Mouse (Mus musculus) kidney, embryonic 15.5 days (tissue): ENCODE measurements around the gene Tarsl2. TPM values are rescaled to one million over a fixed set of nuclear protein-coding genes. Genes with fewer than 3 reads are reported as not detected.

Experiments used
- ATAC-seq: fragments of 200-750 bp; cut with Nextera tagmentation; replicated peaks from 2 replicates; pipeline ENCODE4 v1.8.0; 2017; ENCODE audit warnings: moderate TSS enrichment; ENCODE audit not compliant: low FRiP score
- H3K27ac ChIP-seq: fragments of 300-500 bp; sonication (generic); 2 replicates; pipeline ENCODE4 v1.5.1; 2015; ENCODE audit warnings: mild to moderate bottlenecking, inconsistent platforms
- H3K27me3 ChIP-seq: fragments of 300-500 bp; sonication (generic); 2 replicates; pipeline ENCODE4 v1.6.1; 2015; ENCODE audit warnings: inconsistent platforms
- H3K36me3 ChIP-seq: fragments of 300-500 bp; sonication (generic); 2 replicates; pipeline ENCODE4 v1.6.1; 2015; ENCODE audit warnings: inconsistent platforms
- H3K4me1 ChIP-seq: fragments of 300-500 bp; sonication (generic); 2 replicates; pipeline ENCODE4 v1.6.1; 2015; ENCODE audit warnings: inconsistent platforms
- H3K4me2 ChIP-seq: fragments of 300-500 bp; sonication (generic); 2 replicates; pipeline ENCODE4 v1.6.1; 2015; ENCODE audit warnings: moderate library complexity, mild to moderate bottlenecking, inconsistent platforms
- H3K4me3 ChIP-seq: fragments of 300-500 bp; sonication (generic); replicated peaks from 2 replicates; pipeline ENCODE4 v1.5.1; 2015; ENCODE audit warnings: mild to moderate bottlenecking, inconsistent platforms
- H3K9ac ChIP-seq: fragments of 300-500 bp; sonication (generic); 2 replicates; pipeline ENCODE4 v1.6.1; 2015; ENCODE audit warnings: mild to moderate bottlenecking, inconsistent platforms
- H3K9me3 ChIP-seq: fragments of 300-500 bp; sonication (generic); replicated peaks from 2 replicates; pipeline ENCODE4 v1.6.1; 2016; ENCODE audit warnings: inconsistent platforms
- WGBS: fragments of 180-500 bp; shearing (Covaris S2); methylation state at CpG from one replicate; pipeline ENCODE4 v1.1.7; 2015; ENCODE audit warnings: mixed read lengths; 5-methylcytosine and 5-hydroxymethylcytosine counted together
- polyA plus RNA-seq: library from polyadenylated mRNA; unstranded; fragments of >200 nt; fragmentation: Nextera tagmentation; extraction: Ambion mirVana; gene quantifications from 2 replicates; pipeline ENCODE4 v1.2.1, GENCODE M21; 2015

The Tarsl2 gene
- polyA plus RNA-seq, 1 experiment from 2014 or later, result 11.1 TPM

GRCm38 (mm10) chr7:65663886-65664285 is 19.2 kb downstream of the Tarsl2 start:
- Histone ChIP-seq H3K27ac (peak overlapping the region; percentile 54), H3K4me3 (no peak overlapping the region), H3K9me3 (no peaks in the 10 kb centered on the region), H3K9ac (no peak overlapping the region), H3K4me2 (peak overlapping the region; percentile 30), H3K27me3 (no peaks in the 10 kb centered on the region), H3K4me1 (peaks cover 11% of the 10 kb centered on the region; the same call in 1 of the 2 replicates), H3K36me3 (peaks cover 23% of the 10 kb centered on the region)
- ATAC-seq, result peak; percentile 64; the same call in 1 of the 2 replicates
- WGBS, result 60% methylated on average over 14 of the region's 14 CpGs

GRCm38 (mm10) chr7:65667491-65667890 is 22.8 kb downstream of the Tarsl2 start:
- Histone ChIP-seq H3K27me3 (no peaks in the 10 kb centered on the region), H3K9me3 (no peaks in the 10 kb centered on the region), H3K27ac (no peak overlapping the region), H3K4me1 (peaks cover 11% of the 10 kb centered on the region; the same call in 1 of the 2 replicates), H3K4me2 (no peak overlapping the region), H3K9ac (no peak overlapping the region), H3K4me3 (no peak overlapping the region), H3K36me3 (peaks cover 17% of the 10 kb centered on the region; the same call in 1 of the 2 replicates)
- ATAC-seq, result no peak
- 91% methylated on average over 6 of the region's 6 CpGs for WGBS

- no peak overlapping the region for H3K27ac ChIP-seq
- ATAC-seq, result no peak
- no peak overlapping the region for H3K9ac ChIP-seq
- peaks cover 16% of the 10 kb centered on the region for H3K36me3 ChIP-seq
- no peaks in the 10 kb centered on the region for H3K9me3 ChIP-seq
- H3K4me3 ChIP-seq, result no peak overlapping the region
- H3K4me1 ChIP-seq, result peaks cover 5% of the 10 kb centered on the region; the same call in 1 of the 2 replicates
- no peaks in the 10 kb centered on the region for H3K27me3 ChIP-seq
- no peak overlapping the region for H3K4me2 ChIP-seq
- WGBS, result 47% methylated on average over 10 of the region's 10 CpGs
Measured at GRCm38 (mm10) chr7:65678050-65678449, 33.4 kb downstream of the Tarsl2 start.

GRCm38 (mm10) chr7:65678900-65679595 is 34.4 kb downstream of the Tarsl2 start:
- H3K27ac ChIP-seq, result no peak overlapping the region
- 65% methylated on average over 7 of the region's 7 CpGs for whole genome bisulfite sequencing
- H3K27me3 ChIP-seq, result no peaks in the 10 kb centered on the region
- H3K4me3 ChIP-seq, result no peak overlapping the region
- peaks cover 5% of the 10 kb centered on the region; the same call in 1 of the 2 replicates for H3K4me1 ChIP-seq
- H3K9me3 ChIP-seq, result no peaks in the 10 kb centered on the region
- H3K36me3 ChIP-seq, result peaks cover 16% of the 10 kb centered on the region
- H3K9ac ChIP-seq, result no peak overlapping the region
- no peak overlapping the region for H3K4me2 ChIP-seq
- ATAC-seq, result no peak

- Histone ChIP-seq H3K36me3 (peaks cover 9% of the 10 kb centered on the region), H3K9me3 (no peaks in the 10 kb centered on the region), H3K4me3 (no peak overlapping the region), H3K27ac (no peak overlapping the region), H3K27me3 (no peaks in the 10 kb centered on the region), H3K4me2 (no peak overlapping the region), H3K4me1 (peaks cover 5% of the 10 kb centered on the region; the same call in 1 of the 2 replicates), H3K9ac (no peak overlapping the region)
- ATAC-seq, result no peak
- WGBS, result 66% methylated on average over 5 of the region's 5 CpGs
Measured at GRCm38 (mm10) chr7:65681166-65681565, 36.5 kb downstream of the Tarsl2 start.

GRCm38 (mm10) chr7:65684256-65684835 is 39.6 kb downstream of the Tarsl2 start:
- no peak for ATAC-seq
- Histone ChIP-seq H3K4me1 (no peaks in the 10 kb centered on the region), H3K36me3 (0 out of 2 replicates have a peak, but pooled peaks cover 6% of the 10 kb centered on the region), H3K9me3 (no peaks in the 10 kb centered on the region), H3K9ac (no peak overlapping the region), H3K4me2 (no peak overlapping the region), H3K27me3 (no peaks in the 10 kb centered on the region), H3K4me3 (no peak overlapping the region), H3K27ac (no peak overlapping the region)
- 62% methylated on average over 7 of the region's 7 CpGs for WGBS

GRCm38 (mm10) chr7:65686664-65687063 is 42.0 kb downstream of the Tarsl2 start:
- 87% methylated on average over 9 of the region's 9 CpGs for WGBS
- Histone ChIP-seq H3K9ac (no peak overlapping the region), H3K9me3 (no peaks in the 10 kb centered on the region), H3K4me3 (no peak overlapping the region), H3K27me3 (no peaks in the 10 kb centered on the region), H3K36me3 (0 out of 2 replicates have a peak, but pooled peaks cover 6% of the 10 kb centered on the region), H3K4me2 (no peak overlapping the region), H3K27ac (no peak overlapping the region), H3K4me1 (no peaks in the 10 kb centered on the region)
- no peak for ATAC-seq

GRCm38 (mm10) chr7:65690869-65691268 is 46.2 kb downstream of the Tarsl2 start, which contains the start of gene Tm2d3:
Tm2d3 (plus strand) TSS chr7:65691169.
- Histone ChIP-seq H3K9me3 (no peaks in the 10 kb centered on the region), H3K4me2 (no peak within 1 kb of the TSS), H3K4me3 (no peak within 1 kb of the TSS), H3K36me3 (peaks cover 14% of the 10 kb centered on the region), H3K27me3 (no peaks in the 10 kb centered on the region), H3K9ac (no peak within 1 kb of the TSS), H3K4me1 (peaks cover 15% of the 10 kb centered on the region), H3K27ac (no peak within 1 kb of the TSS)
- 88% methylated on average over 7 of the region's 7 CpGs for WGBS
- no peak for ATAC-seq

- no peak for ATAC-seq
Measured at GRCm38 (mm10) chr7:65691929-65692605, 47.4 kb downstream of the Tarsl2 start.

GRCm38 (mm10) chr7:65692883-65693282 is 48.2 kb downstream of the Tarsl2 start:
- WGBS, result under 1% methylated on average over 10 of the region's 10 CpGs
- peak; percentile 62 for ATAC-seq

More at GRCm38 (mm10) chr7:65691929-65692605, 47.4 kb downstream of the Tarsl2 start:
- H3K9me3 ChIP-seq, result no peaks in the 10 kb centered on the region
- peaks cover 15% of the 10 kb centered on the region for H3K4me1 ChIP-seq
- H3K36me3 ChIP-seq, result peaks cover 22% of the 10 kb centered on the region
- H3K4me3 ChIP-seq, result no peak overlapping the region
- no peaks in the 10 kb centered on the region for H3K27me3 ChIP-seq
- 77% methylated on average over 8 of the region's 8 CpGs for WGBS
- no peak overlapping the region for H3K9ac ChIP-seq
- H3K27ac ChIP-seq, result no peak overlapping the region
- no peak overlapping the region; the same call in 1 of the 2 replicates for H3K4me2 ChIP-seq

GRCm38 (mm10) chr7:65693301-65693821 is 48.7 kb downstream of the Tarsl2 start:
- Histone ChIP-seq H3K27me3 (no peaks in the 10 kb centered on the region), H3K9ac (peak overlapping the region; percentile 79), H3K27ac (peak overlapping the region; percentile 89), H3K4me3 (peak overlapping the region; percentile 82), H3K4me2 (peak overlapping the region; percentile 74), H3K4me1 (peaks cover 15% of the 10 kb centered on the region), H3K9me3 (no peaks in the 10 kb centered on the region), H3K36me3 (peaks cover 32% of the 10 kb centered on the region)
- under 1% methylated on average over 51 of the region's 52 CpGs for whole genome bisulfite sequencing
- peak; percentile 96 for ATAC-seq

More at GRCm38 (mm10) chr7:65692883-65693282, 48.2 kb downstream of the Tarsl2 start:
- peak overlapping the region; percentile 89 for H3K27ac ChIP-seq
- H3K4me1 ChIP-seq, result peaks cover 15% of the 10 kb centered on the region
- peak overlapping the region; percentile 79 for H3K9ac ChIP-seq
- peak overlapping the region; percentile 82 for H3K4me3 ChIP-seq
- H3K4me2 ChIP-seq, result peak overlapping the region; percentile 74
- no peaks in the 10 kb centered on the region for H3K27me3 ChIP-seq
- peaks cover 28% of the 10 kb centered on the region for H3K36me3 ChIP-seq
- no peaks in the 10 kb centered on the region for H3K9me3 ChIP-seq
